Mouse (Mus musculus) bone marrow macrophage, adult 2 months (primary cell): ENCODE data around the gene Grn.

Source experiments
- CTCF ChIP-seq: IDR thresholded peaks from 2 replicates; pipeline ENCODE4 v1.5.1; 2012; ENCODE audit warnings: low read depth, mild to moderate bottlenecking, low read length, moderate library complexity
- POLR2A ChIP-seq: IDR thresholded peaks from 2 replicates; pipeline ENCODE4 v1.6.1; 2012; ENCODE audit warnings: mild to moderate bottlenecking, low read depth, low read length, borderline replicate concordance

DNA sequence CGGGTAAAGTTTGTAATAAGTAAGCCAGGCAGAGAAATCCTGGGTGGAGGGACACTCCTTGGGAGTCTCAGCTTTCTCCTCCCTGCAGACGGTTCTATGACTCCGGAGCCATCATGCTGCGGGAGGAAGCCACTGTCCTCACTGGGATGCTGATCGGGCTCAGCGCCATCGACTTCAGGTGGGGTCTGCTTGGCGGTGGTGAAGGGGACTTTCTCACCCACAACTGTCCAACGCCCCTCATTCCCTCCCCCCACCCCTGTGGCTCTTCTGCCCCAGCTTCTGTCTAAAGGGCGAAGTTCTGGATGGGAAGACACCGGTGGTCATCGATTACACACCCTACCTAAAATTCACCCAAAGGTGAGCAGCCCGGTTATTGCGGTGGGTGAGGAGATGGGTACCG is 31.0 kb upstream of the Grn start:
- TF ChIP-seq POLR2A (no peak), CTCF (no peak)
